Mouse (Mus musculus) adrenal gland, postnatal 36 days (tissue): ENCODE data around the gene Olfr164. TPM values are rescaled to one million over a fixed set of nuclear protein-coding genes. Genes with fewer than 3 reads are reported as not detected.

Experiments
- DNase-seq, 2 experiments: peaks; one replicate each; pipeline ENCODE4 v3.0.0; 2021; ENCODE audit warnings: mixed read lengths in 1 of 2
- long read RNA-seq, 2 experiments: library from polyadenylated mRNA; stranded (forward); transcript quantifications; one replicate each; pipeline ENCODE4 v2.0.0; 2021; ENCODE audit warnings: borderline sequencing depth in 2 of 2
- microRNA-seq: library from miRNA; unstranded; fragments of <30 nt; microRNA quantifications from one replicate; pipeline ENCODE4 v1.2.0, GENCODE M21; 2021
- total RNA-seq, 2 experiments: library from RNA; stranded (reverse); gene quantifications; 2 replicates each; pipeline ENCODE4 v1.2.3; 2021

Gene Olfr164
- total RNA-seq, result not detected
- long read RNA-seq, experiment 1, result 0 reads
- long read RNA-seq, experiment 2, result 0 reads

DNA sequence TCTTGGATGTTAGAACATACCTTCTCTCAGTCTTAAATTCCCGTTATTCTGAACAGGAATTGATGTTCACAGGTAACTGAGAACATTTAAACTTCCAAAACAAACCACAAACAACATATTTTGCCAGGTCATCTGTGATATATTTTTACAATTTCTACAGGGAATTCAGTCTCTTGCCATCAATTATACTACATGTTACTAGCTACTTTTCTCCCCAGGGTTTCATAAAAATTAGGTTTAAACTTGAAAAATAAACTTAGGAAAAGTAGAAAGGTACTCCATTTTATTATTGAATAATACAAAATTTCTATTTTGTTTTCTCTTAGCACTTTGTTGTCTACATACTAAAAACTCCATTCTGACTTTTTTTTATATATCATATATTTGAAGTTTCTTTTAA is at the start of gene Olfr164:
Gene Olfr164 (minus strand): TSS at position 101 of the 400 bp plus-strand sequence.
- DNase-seq, result no peak

DNA sequence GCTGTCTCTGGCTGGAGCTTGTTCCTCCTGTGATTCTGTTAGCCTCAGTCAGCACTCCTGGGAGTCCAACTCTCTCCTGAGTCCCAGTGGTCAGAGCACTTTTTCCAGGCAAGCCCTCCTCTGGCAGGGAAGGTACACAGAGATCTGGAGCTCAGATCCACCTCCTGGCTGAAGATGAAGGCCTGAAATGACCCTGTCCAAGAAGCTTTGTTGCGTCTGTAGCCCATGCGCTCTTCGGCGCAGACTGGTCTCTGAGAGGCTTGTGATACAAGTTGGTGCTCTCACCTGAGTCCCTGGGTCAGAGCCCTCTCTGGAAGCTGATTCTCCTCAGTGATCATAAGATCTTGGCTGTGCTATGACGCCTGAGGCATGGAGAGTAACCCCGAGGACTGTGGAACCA is 35.2 kb upstream of the Olfr164 start:
- DNase-seq, result no peak

DNA sequence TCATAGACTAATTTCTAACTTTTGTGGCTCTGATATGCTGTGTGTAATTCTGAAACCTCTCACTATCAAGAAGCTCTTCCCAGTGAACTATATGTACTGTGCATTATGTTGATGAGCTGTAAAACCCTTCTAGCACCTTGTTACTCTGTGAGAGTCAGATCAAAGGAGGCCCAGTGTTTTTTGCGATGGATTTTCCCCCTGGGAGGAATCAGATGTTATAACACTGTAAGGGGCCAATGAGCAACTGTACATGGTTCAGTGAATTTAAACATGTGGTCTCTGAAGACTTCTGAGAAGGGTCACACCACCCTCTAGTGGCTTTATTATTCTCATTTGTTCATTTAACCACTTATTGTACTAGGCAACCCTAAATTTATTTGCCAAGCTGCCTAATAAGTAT is 50.6 kb downstream of the Olfr164 start:
- no peak for DNase-seq

- no peak for DNase-seq
Observed at GRCm38 (mm10) chr16:19260780-19261179, 53.1 kb downstream of the Olfr164 start.

- DNase-seq, result no peak
Observed at GRCm38 (mm10) chr16:19245835-19246234, 68.0 kb downstream of the Olfr164 start.

DNA sequence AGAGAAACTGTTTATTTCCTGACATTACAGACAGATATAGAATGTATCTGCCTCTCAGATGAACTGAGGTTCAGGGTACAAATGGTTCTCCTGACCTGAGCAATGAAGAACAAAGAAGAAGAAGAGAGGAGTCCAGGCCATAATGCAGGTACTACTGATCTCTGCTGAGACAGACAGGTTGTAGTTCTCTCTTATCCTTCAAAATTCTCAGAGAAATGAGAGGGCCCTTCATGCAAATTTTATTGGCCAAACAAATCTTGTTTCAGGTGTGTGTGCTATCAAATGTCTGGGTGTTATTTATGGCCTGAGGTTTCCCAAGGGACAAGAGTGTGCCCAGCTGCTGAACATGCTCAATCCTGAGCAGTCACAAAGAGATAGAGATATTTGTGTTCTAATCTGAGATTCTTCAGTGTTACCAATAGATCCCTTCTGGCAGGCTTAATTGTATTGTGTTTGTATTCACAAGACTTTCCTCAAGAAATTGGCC is 72.3 kb downstream of the Olfr164 start:
- DNase-seq, result no peak

DNA sequence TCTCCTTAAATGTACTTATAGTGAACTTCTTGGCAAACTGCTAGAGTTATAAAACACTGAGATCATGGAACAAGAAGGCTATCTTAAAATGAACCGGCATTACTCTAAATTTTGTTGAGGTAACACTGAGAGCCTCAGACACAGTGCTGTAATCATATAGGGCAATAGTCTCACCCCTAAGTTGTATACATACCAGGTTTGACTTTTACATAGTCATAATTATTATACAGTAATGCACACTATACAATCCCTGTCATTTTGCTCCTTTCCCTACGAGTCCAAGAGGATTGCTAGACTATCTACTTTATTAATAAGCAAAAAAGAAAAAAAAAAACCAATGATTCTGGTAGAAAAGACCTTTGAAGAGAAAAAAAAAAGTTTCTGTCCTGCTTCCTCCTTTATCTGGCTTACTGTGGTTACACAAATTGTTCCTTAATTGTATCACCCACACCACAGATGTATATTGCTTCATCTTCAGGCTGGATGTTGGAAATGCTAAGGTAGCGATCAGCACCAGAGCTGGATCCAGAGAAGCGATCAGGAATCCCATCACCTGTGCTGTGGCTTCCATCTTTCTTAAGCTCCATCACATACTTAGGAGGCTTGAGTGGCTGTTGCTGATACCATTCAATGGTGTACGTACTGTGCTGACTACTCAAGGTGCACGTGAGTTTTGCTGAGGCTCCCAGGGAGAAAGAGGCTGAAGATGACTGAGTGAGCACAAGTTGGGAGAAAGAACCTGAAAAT is 72.9 kb downstream of the Olfr164 start:
- no peak for DNase-seq

DNA sequence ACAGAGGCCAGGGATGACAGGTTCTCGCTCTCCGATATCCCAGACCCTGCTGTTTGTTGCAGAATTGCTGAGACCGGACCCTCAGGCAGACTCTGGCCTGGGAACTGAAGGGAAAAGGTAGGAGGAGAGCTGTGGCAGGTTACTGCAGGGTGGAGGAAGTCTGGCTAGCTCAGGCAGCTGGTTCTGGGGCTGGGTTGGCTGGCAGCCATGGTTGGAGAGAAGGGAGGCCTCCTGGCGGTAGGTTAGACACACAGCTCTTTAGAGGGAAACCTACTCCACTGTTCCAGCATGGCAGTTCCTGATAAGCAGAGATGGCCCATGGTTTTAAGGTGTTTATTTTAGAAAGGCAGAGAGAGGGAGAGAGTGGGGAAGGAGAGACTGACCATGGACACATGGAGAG is 77.1 kb downstream of the Olfr164 start:
- DNase-seq, result no peak

Small RNA genes within 50 kb of the gene (microRNA-seq; reads per million reads assigned to microRNA genes)
- not detected for gene Gm23612

Other genes with a start within 250 kb of the Olfr164 start
- not detected for gene Olfr165, start 109.1 kb upstream of the Olfr164 start, total RNA-seq
- gene Olfr166, start 169.6 kb upstream of the Olfr164 start, total RNA-seq, result not detected
- not detected for gene Olfr167, start 208.2 kb upstream of the Olfr164 start, total RNA-seq
- gene Olfr168, start 221.5 kb upstream of the Olfr164 start, total RNA-seq, result not detected